Mouse (Mus musculus): ENCODE data around the gene Slc25a25. TPM values are rescaled to one million over a fixed set of nuclear protein-coding genes. Genes with fewer than 3 reads are reported as not detected.
"Not testable (repeated sequence)": the region's sequence is repeated elsewhere in the genome, so short reads cannot be mapped to it uniquely, and the experiment has no call there.

The Slc25a25 gene
- polyA plus RNA-seq, 1 experiment from 2014 or later = 39.2 TPM

DNA sequence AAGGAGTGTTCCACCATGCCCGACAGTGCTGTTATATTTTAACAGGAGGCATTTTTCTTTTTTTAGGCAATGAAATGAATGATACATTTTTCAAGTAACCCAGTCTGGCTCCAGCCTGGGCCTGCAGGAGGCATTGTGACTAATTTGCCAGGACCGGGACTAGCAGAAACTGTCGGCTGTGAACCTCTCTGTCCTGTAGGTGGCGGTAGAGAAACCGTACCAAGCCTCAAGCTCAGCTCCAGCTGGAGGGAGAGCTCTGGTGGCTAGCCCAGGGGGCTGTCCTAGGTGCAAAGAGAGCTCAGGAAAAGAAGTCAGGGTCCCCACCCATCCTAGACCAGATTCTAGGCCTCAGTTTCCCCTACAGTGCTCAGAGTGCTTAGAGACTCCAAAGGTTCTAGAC, 37.4 kb upstream of the Slc25a25 start:
- H3K4me2 ChIP-seq (replicated peaks) = no peak overlapping the region
- H3K36me3 ChIP-seq (replicated peaks; ENCODE audit: control insufficient read depth, insufficient read depth) = no peaks in the 10 kb centered on the region
- no peaks in the 10 kb centered on the region for H3K9me3 ChIP-seq (ENCODE audit: control insufficient read depth, low read length)
- no peaks in the 10 kb centered on the region for H3K27me3 ChIP-seq (ENCODE audit: control insufficient read depth, insufficient read depth, low read length)
- no peak overlapping the region for H3K27ac ChIP-seq
- H3K4me3 ChIP-seq (replicated peaks; ENCODE audit: low read length) = no peak overlapping the region
- ATAC-seq (ENCODE audit: low FRiP score) (no peak), DNase-seq (ENCODE audit: low spot score) (peak; percentile 85)
- no peaks in the 10 kb centered on the region for H3K4me1 ChIP-seq (replicated peaks; ENCODE audit: control insufficient read depth, insufficient read depth, low read length)
- 2% methylated on average over 5 of the region's 5 CpGs for WGBS
- H3K9ac ChIP-seq = no peak overlapping the region

DNA sequence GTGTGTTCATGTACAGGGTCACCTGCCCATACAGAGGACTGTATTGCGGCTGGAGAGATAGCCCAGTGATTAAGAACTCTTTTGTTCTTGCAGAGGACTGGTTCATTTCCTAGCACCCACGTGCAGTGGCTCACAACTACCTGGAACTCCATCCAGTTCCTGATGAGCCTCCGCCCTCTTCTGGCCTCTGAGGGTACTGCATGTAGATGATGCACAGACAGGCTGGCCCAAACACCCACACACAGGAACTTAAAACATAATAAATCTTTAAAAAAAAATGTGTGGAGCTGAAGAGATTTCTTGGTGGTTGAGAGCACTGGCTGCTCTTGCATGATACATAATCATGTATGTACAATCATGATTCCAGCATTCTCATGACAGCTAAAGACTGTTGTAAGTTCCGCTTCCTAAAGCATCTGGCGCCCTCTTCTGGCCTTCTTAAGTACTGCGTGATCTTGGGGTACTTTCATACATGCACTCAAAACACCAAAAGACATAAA, 35.9 kb upstream of the Slc25a25 start:
- Histone ChIP-seq H3K27ac (no peak overlapping the region), H3K9ac (no peak overlapping the region), H3K27me3 (ENCODE audit: control insufficient read depth, insufficient read depth, low read length) (no peaks in the 10 kb centered on the region), H3K4me3 (replicated peaks; ENCODE audit: low read length) (no peak overlapping the region), H3K4me2 (replicated peaks) (no peak overlapping the region), H3K4me1 (replicated peaks; ENCODE audit: control insufficient read depth, insufficient read depth, low read length) (no peaks in the 10 kb centered on the region), H3K36me3 (replicated peaks; ENCODE audit: control insufficient read depth, insufficient read depth) (no peaks in the 10 kb centered on the region), H3K9me3 (ENCODE audit: control insufficient read depth, low read length) (no peaks in the 10 kb centered on the region)
- DNase-seq (ENCODE audit: low spot score) = peak; percentile 91
- WGBS = 6% methylated on average over 6 of the region's 6 CpGs
- peak; percentile 75 for ATAC-seq (ENCODE audit: low FRiP score)

DNA sequence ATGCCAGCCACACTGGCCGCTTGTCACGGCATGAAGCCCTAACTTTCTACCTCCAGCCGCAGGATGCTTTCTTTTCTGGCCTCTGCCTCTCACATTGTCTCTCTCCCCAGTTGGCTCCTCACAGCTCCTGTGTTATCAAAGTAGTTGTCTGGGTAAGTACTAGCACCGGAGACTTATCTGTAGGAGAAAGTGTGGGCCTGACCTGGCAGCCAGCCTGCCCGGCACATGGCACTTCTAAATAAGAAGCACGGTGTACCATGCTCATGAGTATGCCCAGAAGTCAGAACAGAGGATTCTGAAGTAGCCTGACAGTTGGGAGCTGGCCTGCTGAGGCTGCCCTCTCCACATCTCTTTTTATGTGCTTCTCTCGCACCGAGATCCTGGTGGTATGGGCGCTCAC, 34.9 kb upstream of the Slc25a25 start:
- ATAC-seq (ENCODE audit: low FRiP score) = no peak
- H3K4me1 ChIP-seq (replicated peaks; ENCODE audit: control insufficient read depth, insufficient read depth, low read length) = no peaks in the 10 kb centered on the region
- 91% methylated on average over 9 of the region's 9 CpGs for WGBS

DNA sequence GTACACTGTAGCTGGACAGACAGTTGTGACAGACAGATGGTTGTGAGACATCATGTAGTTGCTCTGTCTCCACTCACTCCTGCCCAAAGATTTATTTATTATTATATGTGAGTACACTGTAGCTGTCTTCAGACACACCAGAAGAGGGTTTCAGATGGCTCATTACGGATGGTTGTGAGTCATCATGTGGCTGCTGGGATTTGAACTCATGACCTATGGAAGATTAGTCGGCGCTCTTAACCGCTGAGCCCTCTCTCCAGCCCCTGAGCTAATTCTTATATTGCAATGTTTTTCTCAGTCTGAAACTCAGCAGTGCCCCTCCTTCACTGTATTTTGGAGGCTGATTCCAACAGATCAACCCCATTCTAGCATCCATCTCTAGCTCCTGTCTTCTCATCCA, 34.5 kb upstream of the Slc25a25 start:
- DNase-seq (ENCODE audit: low spot score) (no peak), ATAC-seq (ENCODE audit: low FRiP score) (no peak)
- Histone ChIP-seq H3K36me3 (replicated peaks; ENCODE audit: control insufficient read depth, insufficient read depth) (no peaks in the 10 kb centered on the region), H3K4me3 (replicated peaks; ENCODE audit: low read length) (no peak overlapping the region), H3K4me2 (replicated peaks) (no peak overlapping the region), H3K27me3 (ENCODE audit: control insufficient read depth, insufficient read depth, low read length) (no peaks in the 10 kb centered on the region), H3K9ac (no peak overlapping the region), H3K27ac (no peak overlapping the region), H3K9me3 (ENCODE audit: control insufficient read depth, low read length) (no peaks in the 10 kb centered on the region), H3K4me1 (replicated peaks; ENCODE audit: control insufficient read depth, insufficient read depth, low read length) (no peaks in the 10 kb centered on the region)
- 91% methylated on average over 4 of the region's 4 CpGs for WGBS

More for the DNA sequence above, 34.9 kb upstream of the Slc25a25 start:
- Histone ChIP-seq H3K9ac (no peak overlapping the region), H3K36me3 (replicated peaks; ENCODE audit: control insufficient read depth, insufficient read depth) (no peaks in the 10 kb centered on the region), H3K4me2 (replicated peaks) (no peak overlapping the region), H3K9me3 (ENCODE audit: control insufficient read depth, low read length) (no peaks in the 10 kb centered on the region), H3K27me3 (ENCODE audit: control insufficient read depth, insufficient read depth, low read length) (no peaks in the 10 kb centered on the region), H3K4me3 (replicated peaks; ENCODE audit: low read length) (no peak overlapping the region), H3K27ac (no peak overlapping the region)
- DNase-seq (ENCODE audit: low spot score) = no peak

DNA sequence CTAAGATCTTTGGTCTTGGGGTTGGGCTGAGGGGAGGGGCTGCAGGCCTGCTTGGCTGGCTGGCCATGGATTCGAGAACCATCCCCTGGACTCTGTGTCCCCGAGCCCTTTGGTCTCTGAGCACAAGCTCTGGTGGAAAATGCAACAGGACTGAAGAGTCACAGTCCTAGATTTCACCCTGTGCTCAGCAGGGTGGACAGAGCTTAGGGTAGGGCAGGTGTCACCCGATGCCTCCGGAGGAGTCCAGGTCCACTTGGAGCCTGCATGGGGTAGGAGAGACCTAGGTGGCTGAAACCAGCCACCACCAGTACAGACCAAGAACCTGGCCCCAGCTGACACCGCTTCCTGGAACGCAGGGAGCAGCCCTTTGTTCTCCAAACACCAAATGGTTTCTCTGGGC, 33.7 kb upstream of the Slc25a25 start:
- Histone ChIP-seq H3K4me1 (replicated peaks; ENCODE audit: control insufficient read depth, insufficient read depth, low read length) (no peaks in the 10 kb centered on the region), H3K4me3 (replicated peaks; ENCODE audit: low read length) (no peak overlapping the region), H3K9me3 (ENCODE audit: control insufficient read depth, low read length) (no peaks in the 10 kb centered on the region), H3K9ac (no peak overlapping the region), H3K27me3 (ENCODE audit: control insufficient read depth, insufficient read depth, low read length) (no peaks in the 10 kb centered on the region), H3K27ac (no peak overlapping the region), H3K36me3 (replicated peaks; ENCODE audit: control insufficient read depth, insufficient read depth) (no peaks in the 10 kb centered on the region), H3K4me2 (replicated peaks) (no peak overlapping the region)
- DNase-seq (ENCODE audit: low spot score) (no peak), ATAC-seq (ENCODE audit: low FRiP score) (no peak)
- WGBS = 87% methylated on average over 6 of the region's 6 CpGs

DNA sequence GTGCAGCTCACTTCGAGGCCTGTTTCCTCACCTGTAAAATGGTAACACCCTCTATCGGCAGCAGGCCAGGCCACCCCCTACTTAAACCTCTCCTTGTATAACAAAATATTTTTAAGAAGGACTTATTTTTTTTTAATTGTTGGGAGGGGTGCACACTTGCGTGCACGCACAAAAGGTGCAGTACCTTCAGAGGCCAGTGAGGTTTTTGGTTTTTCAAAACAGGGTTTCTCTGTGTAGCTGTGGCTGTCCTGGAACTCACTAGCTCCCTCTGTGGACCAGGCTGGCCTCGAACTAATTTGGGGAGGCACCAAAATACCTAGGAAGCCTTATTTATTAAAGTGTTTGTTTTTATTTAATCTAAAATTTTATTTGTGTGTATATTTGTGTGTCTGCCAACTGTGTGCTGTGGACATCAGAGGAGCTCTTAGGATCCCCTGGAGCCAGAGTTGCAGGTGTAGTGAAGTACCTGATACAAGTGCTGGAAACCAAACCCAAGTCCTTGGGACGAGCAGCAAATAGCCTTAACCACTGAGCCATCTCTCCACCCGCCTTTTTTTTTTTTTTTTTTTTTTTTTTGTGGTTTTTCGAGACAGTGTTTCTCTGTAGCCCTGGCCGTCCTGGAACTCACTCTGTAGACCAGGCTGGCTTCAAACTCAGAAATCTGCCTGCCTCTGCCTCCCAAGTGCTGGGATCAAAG, 32.1 kb upstream of the Slc25a25 start:
- no peak overlapping the region for H3K27ac ChIP-seq
- no peaks in the 10 kb centered on the region for H3K36me3 ChIP-seq (replicated peaks; ENCODE audit: control insufficient read depth, insufficient read depth)
- H3K4me2 ChIP-seq (replicated peaks) = no peak overlapping the region
- H3K4me1 ChIP-seq (replicated peaks; ENCODE audit: control insufficient read depth, insufficient read depth, low read length) = no peaks in the 10 kb centered on the region
- no peak overlapping the region for H3K9ac ChIP-seq
- H3K9me3 ChIP-seq (ENCODE audit: control insufficient read depth, low read length) = 0 out of 2 replicates have a peak, but pooled peaks cover 3% of the 10 kb centered on the region
- 70% methylated on average over 9 of the region's 9 CpGs for WGBS
- no peak overlapping the region for H3K4me3 ChIP-seq (replicated peaks; ENCODE audit: low read length)
- no peak for ATAC-seq (ENCODE audit: low FRiP score)
- H3K27me3 ChIP-seq (ENCODE audit: control insufficient read depth, insufficient read depth, low read length) = no peaks in the 10 kb centered on the region
- DNase-seq (ENCODE audit: low spot score) = no peak

DNA sequence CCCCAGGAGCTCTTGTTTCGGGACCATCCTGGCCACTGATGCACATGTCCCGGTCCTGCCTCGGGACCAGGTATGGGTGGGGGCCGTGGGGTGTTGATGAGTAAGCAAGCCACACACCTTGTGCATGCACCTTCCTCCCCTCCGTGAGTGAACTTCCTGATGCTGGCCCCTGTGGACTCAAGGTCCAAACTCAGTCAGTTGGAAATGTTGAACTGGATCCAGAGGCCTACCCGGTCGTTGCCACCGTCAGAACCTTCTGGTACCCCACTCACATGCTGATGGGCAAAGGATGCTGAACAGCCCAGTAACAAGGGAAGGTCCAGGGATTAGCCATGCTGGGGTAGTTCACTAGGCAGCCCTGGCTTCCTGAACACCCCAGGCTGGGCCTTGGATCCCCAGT, 31.1 kb upstream of the Slc25a25 start:
- Histone ChIP-seq H3K27me3 (ENCODE audit: control insufficient read depth, insufficient read depth, low read length) (no peaks in the 10 kb centered on the region), H3K4me1 (replicated peaks; ENCODE audit: control insufficient read depth, insufficient read depth, low read length) (no peaks in the 10 kb centered on the region), H3K27ac (no peak overlapping the region), H3K9me3 (ENCODE audit: control insufficient read depth, low read length) (0 out of 2 replicates have a peak, but pooled peaks cover 3% of the 10 kb centered on the region), H3K36me3 (replicated peaks; ENCODE audit: control insufficient read depth, insufficient read depth) (no peaks in the 10 kb centered on the region), H3K9ac (no peak overlapping the region), H3K4me3 (replicated peaks; ENCODE audit: low read length) (no peak overlapping the region), H3K4me2 (replicated peaks) (no peak overlapping the region)
- DNase-seq (ENCODE audit: low spot score) (no peak), ATAC-seq (ENCODE audit: low FRiP score) (no peak)
- 92% methylated on average over 8 of the region's 8 CpGs for WGBS

DNA sequence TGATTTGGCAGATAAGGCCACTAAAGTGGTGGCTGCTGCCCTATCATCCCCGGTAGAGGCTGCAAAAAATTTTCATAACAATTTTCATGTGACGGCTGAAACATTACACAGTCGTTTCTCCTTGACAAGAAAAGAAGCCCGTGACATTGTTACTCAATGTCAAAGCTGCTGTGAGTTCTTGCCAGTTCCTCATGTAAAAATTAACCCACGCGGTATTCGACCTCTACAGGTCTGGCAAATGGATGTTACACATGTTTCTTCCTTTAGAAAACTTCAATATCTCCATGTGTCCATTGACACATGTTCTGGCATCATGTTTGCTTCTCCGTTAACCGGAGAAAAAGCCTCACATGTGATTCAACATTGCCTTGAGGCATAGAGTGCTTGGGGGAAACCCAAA, 24.1 kb upstream of the Slc25a25 start:
- not testable (repeated sequence) for H3K4me2 ChIP-seq (replicated peaks); H3K9me3 ChIP-seq (ENCODE audit: control insufficient read depth, low read length); H3K4me1 ChIP-seq (replicated peaks; ENCODE audit: control insufficient read depth, insufficient read depth, low read length); H3K27me3 ChIP-seq (ENCODE audit: control insufficient read depth, insufficient read depth, low read length); H3K27ac ChIP-seq; DNase-seq (ENCODE audit: low spot score); H3K4me3 ChIP-seq (replicated peaks; ENCODE audit: low read length); ATAC-seq (ENCODE audit: low FRiP score); H3K9ac ChIP-seq; H3K36me3 ChIP-seq (replicated peaks; ENCODE audit: control insufficient read depth, insufficient read depth)
- WGBS = 100% methylated on average over 4 of the region's 9 CpGs

DNA sequence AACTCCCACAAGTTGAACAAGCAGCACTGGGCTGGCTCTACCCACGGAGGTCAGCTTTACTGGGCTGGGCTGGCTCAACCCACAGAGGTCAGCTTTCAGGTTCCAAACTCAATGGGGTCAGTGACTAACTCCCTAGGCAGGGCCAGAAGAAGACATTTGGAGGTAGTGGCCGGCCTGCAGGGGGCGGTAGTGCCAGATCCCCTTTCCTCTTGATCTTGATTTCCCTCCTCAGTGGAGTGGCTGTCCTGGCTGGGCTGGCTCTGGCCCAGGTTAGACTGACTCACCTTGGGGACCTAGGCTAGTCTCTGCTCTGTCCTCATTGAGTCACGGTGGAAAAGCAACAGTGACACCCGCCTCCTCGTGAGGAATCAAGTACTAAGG, 20.4 kb upstream of the Slc25a25 start:
- no peaks in the 10 kb centered on the region for H3K36me3 ChIP-seq (replicated peaks; ENCODE audit: control insufficient read depth, insufficient read depth)
- H3K9ac ChIP-seq = no peak overlapping the region
- WGBS = 82% methylated on average over 6 of the region's 6 CpGs
- H3K9me3 ChIP-seq (ENCODE audit: control insufficient read depth, low read length) = no peaks in the 10 kb centered on the region
- no peak overlapping the region for H3K4me2 ChIP-seq (replicated peaks)
- DNase-seq (ENCODE audit: low spot score) (no peak), ATAC-seq (ENCODE audit: low FRiP score) (no peak)
- H3K27ac ChIP-seq = no peak overlapping the region
- no peaks in the 10 kb centered on the region for H3K4me1 ChIP-seq (replicated peaks; ENCODE audit: control insufficient read depth, insufficient read depth, low read length)
- H3K27me3 ChIP-seq (ENCODE audit: control insufficient read depth, insufficient read depth, low read length) = no peaks in the 10 kb centered on the region
- H3K4me3 ChIP-seq (replicated peaks; ENCODE audit: low read length) = no peak overlapping the region

Measured in hindbrain, embryonic 14.5 days (tissue).